Mouse (Mus musculus): ENCODE measurements at regions not wholly inside any gene's neighbourhood (a gene's known extent, or its start where the extent isn't known, plus 50 kb on each side); places are given as distances from the start of the nearest gene placed in this dataset.
"Not testable (repeated sequence)": the region's sequence is repeated elsewhere in the genome, so short reads cannot be mapped to it uniquely, and the experiment has no call there.

- not testable (repeated sequence) for TF ChIP-seq POLR2A (IDR thresholded peaks at IDR 0.05; ENCODE audit: control insufficient read depth, low read depth, low read length); CTCF (IDR thresholded peaks at IDR 0.05; ENCODE audit: control insufficient read depth, insufficient read depth, insufficient replicate concordance, low read depth, low read length)
These were observed 117.3 kb upstream of the Cpsf6 start for GRCm38 (mm10) chr10:117497082-117497481.

Data from testis, adult 2 months (tissue).